8 mouse cellular contexts compared by ENCODE assay signal in the genomic region with DNA sequence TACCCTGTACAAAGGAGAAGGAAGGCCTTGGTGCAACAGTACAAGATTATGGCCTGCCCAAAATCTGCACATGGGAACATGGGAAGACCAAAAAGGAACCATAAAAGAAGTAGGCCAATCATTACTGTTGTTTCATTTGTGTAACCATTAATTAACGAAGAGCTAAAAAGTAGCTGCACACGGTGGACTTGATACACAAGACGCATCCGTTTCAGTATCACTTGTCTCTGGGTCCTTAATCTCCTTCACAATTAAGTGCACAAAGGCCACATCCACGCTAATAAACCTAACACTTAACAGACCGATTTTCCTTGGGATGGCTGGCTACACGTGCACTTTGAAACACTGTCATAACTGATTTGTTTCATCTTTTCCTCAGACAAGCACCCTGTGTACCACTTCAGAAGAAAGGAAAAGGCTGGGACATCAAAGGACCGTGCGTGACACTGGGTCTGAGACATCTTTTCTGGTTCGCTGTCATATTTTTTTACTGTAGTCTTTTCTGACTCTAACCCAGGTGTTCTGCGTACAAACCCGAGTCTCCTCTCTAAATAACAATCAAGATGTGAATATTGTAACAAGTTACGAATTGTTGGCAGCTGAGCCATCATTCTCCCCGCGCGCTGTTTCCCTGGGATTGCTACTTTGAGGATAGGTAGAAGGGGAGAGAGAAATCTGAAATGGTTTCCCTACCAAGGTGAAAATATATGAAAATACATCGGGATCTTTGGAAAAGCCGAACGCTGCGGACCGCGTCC. TPM values are rescaled to one million over a fixed set of nuclear protein-coding genes. Genes with fewer than 3 reads are reported as not detected.
DNase-seq lines count a peak whose midpoint lies in the region; ATAC-seq lines count a peak whose summit lies in the region.

No protein-coding gene starts in this region.

- peak overlapping the region; percentile 60 for H3K4me2 ChIP-seq in embryonic facial prominence, embryonic 11.5 days (ENCODE audit: low read depth, low read length)
- peak overlapping the region; percentile 58 for H3K4me2 ChIP-seq in limb, embryonic 11.5 days (ENCODE audit: low read depth, severe bottlenecking)

- 0 out of 2 replicates have a peak, but pooled peaks cover 2% of the 10 kb centered on the region for H3K9me3 ChIP-seq in erythroblast, embryonic 14.5 days (ENCODE audit: control insufficient read depth, low read length)
- H3K9me3 ChIP-seq in embryonic facial prominence, embryonic 11.5 days (replicated peaks; ENCODE audit: control insufficient read depth, low read length): no peaks in the 10 kb centered on the region
- no peaks in the 10 kb centered on the region for H3K9me3 ChIP-seq in limb, embryonic 11.5 days (ENCODE audit: control insufficient read depth, low read length)

- WGBS in embryonic facial prominence, embryonic 11.5 days: 8% methylated on average over 22 of the region's 22 CpGs
- 8% methylated on average over 22 of the region's 22 CpGs for WGBS in limb, embryonic 11.5 days

- peak; percentile 17 to 21 for DNase-seq in B cell, adult 2 months
- peak; percentile 22 for DNase-seq in embryonic facial prominence, embryonic 11.5 days (ENCODE audit: low spot score)
- no peak for DNase-seq in limb, embryonic 11.5 days (ENCODE audit: low spot score)
- DNase-seq in retina, postnatal 1 day: peak; percentile 53
- DNase-seq in adrenal gland, postnatal 25 days: no peak
- DNase-seq in cerebellum, adult 18-20 months: no peak

- H3K27ac ChIP-seq in embryonic facial prominence, embryonic 11.5 days (replicated peaks; ENCODE audit: low read depth, low read length): no peak overlapping the region
- H3K27ac ChIP-seq in limb, embryonic 11.5 days (replicated peaks; ENCODE audit: low read depth, low read length): no peak overlapping the region

- no peak for ATAC-seq in erythroblast, adult 5-6 weeks (replicated peaks; ENCODE audit: low FRiP score, poor library complexity, severe bottlenecking)
- ATAC-seq in embryonic facial prominence, embryonic 11.5 days (replicated peaks; ENCODE audit: insufficient number of reproducible peaks, low FRiP score, low TSS enrichment, low read depth): no peak
- no peak for ATAC-seq in limb, embryonic 11.5 days (ENCODE audit: insufficient number of reproducible peaks, low FRiP score, low TSS enrichment, low read depth)

- H3K27me3 ChIP-seq in erythroblast, embryonic 14.5 days (ENCODE audit: control insufficient read depth): peaks cover 29% of the 10 kb centered on the region
- H3K27me3 ChIP-seq in embryonic facial prominence, embryonic 11.5 days (ENCODE audit: control insufficient read depth, insufficient read depth, low read length): no peaks in the 10 kb centered on the region
- H3K27me3 ChIP-seq in limb, embryonic 11.5 days (ENCODE audit: control insufficient read depth, insufficient read depth, low read length): no peaks in the 10 kb centered on the region

- peak overlapping the region; percentile 79 for H3K4me3 ChIP-seq in erythroblast, embryonic 14.5 days (replicated peaks)
- H3K4me3 ChIP-seq in embryonic facial prominence, embryonic 11.5 days (ENCODE audit: low read depth, low read length): peak overlapping the region; percentile 96
- peak overlapping the region; percentile 95 for H3K4me3 ChIP-seq in limb, embryonic 11.5 days (ENCODE audit: low read depth, low read length)

- peaks cover 7% of the 10 kb centered on the region for H3K36me3 ChIP-seq in erythroblast, embryonic 14.5 days (ENCODE audit: control insufficient read depth)
- no peaks in the 10 kb centered on the region for H3K36me3 ChIP-seq in embryonic facial prominence, embryonic 11.5 days (replicated peaks; ENCODE audit: control insufficient read depth, insufficient read depth, low read depth, low read length)
- H3K36me3 ChIP-seq in limb, embryonic 11.5 days (ENCODE audit: control insufficient read depth, insufficient read depth, low read length): no peaks in the 10 kb centered on the region

- H3K4me1 ChIP-seq in erythroblast, embryonic 14.5 days (ENCODE audit: control insufficient read depth): peaks cover 28% of the 10 kb centered on the region
- no peaks in the 10 kb centered on the region for H3K4me1 ChIP-seq in embryonic facial prominence, embryonic 11.5 days (ENCODE audit: control insufficient read depth, insufficient read depth, low read length)
- H3K4me1 ChIP-seq in limb, embryonic 11.5 days (ENCODE audit: control insufficient read depth, insufficient read depth, low read length): peaks cover 4% of the 10 kb centered on the region; the same call in 1 of the 2 replicates

- peak overlapping the region; percentile 80 for H3K9ac ChIP-seq in embryonic facial prominence, embryonic 11.5 days (replicated peaks; ENCODE audit: low read length)
- H3K9ac ChIP-seq in limb, embryonic 11.5 days (ENCODE audit: low read length): peak overlapping the region; percentile 83

RNA-seq across cellular contexts. Expression of a gene that starts 0.8 kb away (rescaled TPM):
- 0.14 and 0.17 TPM in 2 replicates for polyA plus RNA-seq in erythroblast, embryonic 14.5 days (2012)
- total RNA-seq in erythroblast, adult 5-6 weeks (2015; ENCODE audit: low replicate concordance): 20.5 and 24.2 TPM in 2 replicates
- total RNA-seq in erythroblast, adult 5-6 weeks (2017; ENCODE audit: low replicate concordance): 56.7 and 70.5 TPM in 2 replicates
- polyA plus RNA-seq in embryonic facial prominence, embryonic 11.5 days (2014; fragmentation: Nextera tagmentation; extraction: Ambion mirVana): 16.2 and 21.4 TPM in 2 replicates
- 19.1 and 20.8 TPM in 2 replicates for polyA plus RNA-seq in limb, embryonic 11.5 days (2014; fragmentation: Nextera tagmentation; extraction: Ambion mirVana)
- total RNA-seq in adrenal gland, postnatal 25 days (2021): 25.5 and 31.9 TPM in 2 replicates

RNA-seq across cellular contexts. Expression of a gene that starts 4.8 kb away (rescaled TPM):
- polyA plus RNA-seq in erythroblast, embryonic 14.5 days (2012): not detected in 2 replicates
- not detected in 2 replicates for total RNA-seq in erythroblast, adult 5-6 weeks (2015; ENCODE audit: low replicate concordance)
- not detected in 2 replicates for total RNA-seq in erythroblast, adult 5-6 weeks (2017; ENCODE audit: low replicate concordance)
- 0.93 and 0.98 TPM in 2 replicates for polyA plus RNA-seq in embryonic facial prominence, embryonic 11.5 days (2014; fragmentation: Nextera tagmentation; extraction: Ambion mirVana)
- polyA plus RNA-seq in limb, embryonic 11.5 days (2014; fragmentation: Nextera tagmentation; extraction: Ambion mirVana): 0.63 and 1.1 TPM in 2 replicates
- not detected in 2 replicates for total RNA-seq in adrenal gland, postnatal 25 days (2021)

RNA-seq across cellular contexts. Expression of a gene that starts 52.8 kb away (rescaled TPM):
- not detected in 2 replicates for polyA plus RNA-seq in erythroblast, embryonic 14.5 days (2012)
- total RNA-seq in erythroblast, adult 5-6 weeks (2015; ENCODE audit: low replicate concordance): not detected in 2 replicates
- total RNA-seq in erythroblast, adult 5-6 weeks (2017; ENCODE audit: low replicate concordance): not detected in 2 replicates
- 2.7 and 3.3 TPM in 2 replicates for polyA plus RNA-seq in embryonic facial prominence, embryonic 11.5 days (2014; fragmentation: Nextera tagmentation; extraction: Ambion mirVana)
- 4.1 and 4.5 TPM in 2 replicates for polyA plus RNA-seq in limb, embryonic 11.5 days (2014; fragmentation: Nextera tagmentation; extraction: Ambion mirVana)
- not detected in 2 replicates for total RNA-seq in adrenal gland, postnatal 25 days (2021)

Comparison
In these comparisons a context has a peak if more than half of its experiments do, and no peak if none do; other contexts are left out.
1. DNase-seq: peak in B cell, adult 2 months (2 of 2), embryonic facial prominence, embryonic 11.5 days (single experiment) and retina, postnatal 1 day (single experiment); none in limb, embryonic 11.5 days (single experiment), adrenal gland, postnatal 25 days (single experiment) and cerebellum, adult 18-20 months (0 of 2).
2. RNA of a gene that starts 0.8 kb away (polyA plus RNA-seq): 16.2 to 21.4 TPM in embryonic facial prominence, embryonic 11.5 days and 19.1 to 20.8 TPM in limb, embryonic 11.5 days; 0.14 to 0.17 TPM in erythroblast, embryonic 14.5 days; every median in the first group is over 10 times any median in the second.
3. Peak in every context shown above with its lines, with median percentiles within 50 percentile points of each other: H3K4me3 ChIP-seq.